Mouse (Mus musculus): ENCODE measurements at regions not wholly inside any gene's neighbourhood (a gene's known extent, or its start where the extent isn't known, plus 50 kb on each side); places are given as distances from the start of the nearest gene placed in this dataset.

DNA sequence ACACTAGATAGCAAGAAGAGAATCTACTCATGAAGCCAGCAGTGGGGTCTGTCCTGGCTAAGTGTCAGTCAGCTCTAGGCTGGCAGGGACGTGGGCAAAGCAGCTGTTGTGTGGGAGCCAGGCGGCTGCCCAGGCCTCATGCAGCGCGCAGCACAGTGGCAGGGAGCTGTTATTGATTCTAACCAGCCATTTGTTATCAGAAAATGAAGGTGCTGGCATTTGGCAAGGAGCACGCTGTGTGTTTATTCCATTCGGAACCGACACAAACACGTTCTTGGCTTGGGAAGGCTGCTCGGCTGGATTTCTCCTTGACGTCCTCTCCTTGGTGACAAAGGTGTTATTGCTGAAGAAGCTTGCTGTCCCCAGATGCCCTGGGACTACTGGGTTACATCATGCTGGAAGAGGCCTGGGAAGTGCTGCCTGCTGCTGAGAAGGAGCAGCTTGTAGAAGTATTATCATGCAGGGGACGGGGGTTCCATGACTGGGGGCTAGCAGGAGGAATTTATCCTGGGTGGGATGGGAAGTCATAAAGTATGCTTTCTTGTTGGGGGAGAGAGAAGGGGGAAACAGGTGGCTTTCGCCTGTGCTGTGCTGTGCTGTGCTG lies 482.1 kb upstream of the Kcnab2 start:
- no peak for TF ChIP-seq CHD1 (IDR thresholded peaks at IDR 0.05; ENCODE audit: low read depth, low read length)
- no peak for TF ChIP-seq NRF1 (IDR thresholded peaks at IDR 0.05; ENCODE audit: insufficient read depth, low read depth, low read length, poor library complexity, severe bottlenecking)
- TF ChIP-seq ELF1 (IDR thresholded peaks at IDR 0.05; ENCODE audit: low read depth, low read length) = no peak
- TF ChIP-seq MEF2A (IDR thresholded peaks at IDR 0.05; ENCODE audit: extremely low read depth, insufficient replicate concordance, low read depth, low read length, poor library complexity, severe bottlenecking) = no peak
- TF ChIP-seq RAD21 (IDR thresholded peaks at IDR 0.05; ENCODE audit: low read depth, low read length) = no peak
- no peak for TF ChIP-seq MXI1 (IDR thresholded peaks at IDR 0.05; ENCODE audit: low read depth, low read length)
- no peak for TF ChIP-seq GATA1 (IDR thresholded peaks at IDR 0.05; ENCODE audit: low read depth, low read length)
- no peak for TF ChIP-seq EP300 (IDR thresholded peaks at IDR 0.05; ENCODE audit: low read depth in 1 of 2, low read length in 2 of 2)
- TF ChIP-seq SIN3A (IDR thresholded peaks at IDR 0.05; ENCODE audit: low read length) = no peak
- TF ChIP-seq TBP (IDR thresholded peaks at IDR 0.05; ENCODE audit: low read depth, low read length) = no peak
- no peak for TF ChIP-seq E2F4 (IDR thresholded peaks at IDR 0.05; ENCODE audit: borderline replicate concordance, low read depth, low read length)
- TF ChIP-seq GABPA (IDR thresholded peaks at IDR 0.05; ENCODE audit: low read depth, low read length) = no peak
- TF ChIP-seq USF1 (IDR thresholded peaks at IDR 0.05; ENCODE audit: low read depth, low read length) = no peak
- no peak for TF ChIP-seq NELFE (IDR thresholded peaks at IDR 0.05; ENCODE audit: low read depth, low read length)
- TF ChIP-seq USF2 (IDR thresholded peaks at IDR 0.05; ENCODE audit: borderline replicate concordance in 1 of 2, insufficient read depth in 1 of 2, low read depth in 1 of 2, low read length in 2 of 2) = no peak
- no peak for TF ChIP-seq BHLHE40 (IDR thresholded peaks at IDR 0.05; ENCODE audit: borderline replicate concordance, low read depth, low read length)
- TF ChIP-seq UBTF (IDR thresholded peaks at IDR 0.05; ENCODE audit: borderline replicate concordance, insufficient read depth, low read depth, low read length) = no peak
- Histone ChIP-seq H3K79me2 (ENCODE audit: control insufficient read depth, insufficient read depth, low read length, poor library complexity) (no peaks in the 10 kb centered on the region), H3K9ac (ENCODE audit: control insufficient read depth, low read depth, low read length, poor library complexity, severe bottlenecking) (no peak overlapping the region), H3K4me3 (ENCODE audit: control insufficient read depth in 1 of 2, insufficient read depth in 1 of 2, low read depth in 2 of 2, low read length in 2 of 2) (no peak overlapping the region), H3K27ac (ENCODE audit: control insufficient read depth, low read depth, low read length) (no peak overlapping the region), H3K4me1 (ENCODE audit: control insufficient read depth in 1 of 2, insufficient read depth in 2 of 2, low read length in 2 of 2) (no peaks in the 10 kb centered on the region), H3K9me3 (replicated peaks; ENCODE audit: insufficient read depth, low read length) (no peaks in the 10 kb centered on the region), H3K27me3 (ENCODE audit: control insufficient read depth in 1 of 2, insufficient read depth in 2 of 2, low read length in 2 of 2) (no peaks in the 10 kb centered on the region), H3K36me3 (ENCODE audit: control insufficient read depth in 1 of 2, insufficient read depth in 2 of 2, low read length in 2 of 2) (no peaks in the 10 kb centered on the region)
- DNase-seq (ENCODE audit: low read depth, low spot score) = no peak

DNA sequence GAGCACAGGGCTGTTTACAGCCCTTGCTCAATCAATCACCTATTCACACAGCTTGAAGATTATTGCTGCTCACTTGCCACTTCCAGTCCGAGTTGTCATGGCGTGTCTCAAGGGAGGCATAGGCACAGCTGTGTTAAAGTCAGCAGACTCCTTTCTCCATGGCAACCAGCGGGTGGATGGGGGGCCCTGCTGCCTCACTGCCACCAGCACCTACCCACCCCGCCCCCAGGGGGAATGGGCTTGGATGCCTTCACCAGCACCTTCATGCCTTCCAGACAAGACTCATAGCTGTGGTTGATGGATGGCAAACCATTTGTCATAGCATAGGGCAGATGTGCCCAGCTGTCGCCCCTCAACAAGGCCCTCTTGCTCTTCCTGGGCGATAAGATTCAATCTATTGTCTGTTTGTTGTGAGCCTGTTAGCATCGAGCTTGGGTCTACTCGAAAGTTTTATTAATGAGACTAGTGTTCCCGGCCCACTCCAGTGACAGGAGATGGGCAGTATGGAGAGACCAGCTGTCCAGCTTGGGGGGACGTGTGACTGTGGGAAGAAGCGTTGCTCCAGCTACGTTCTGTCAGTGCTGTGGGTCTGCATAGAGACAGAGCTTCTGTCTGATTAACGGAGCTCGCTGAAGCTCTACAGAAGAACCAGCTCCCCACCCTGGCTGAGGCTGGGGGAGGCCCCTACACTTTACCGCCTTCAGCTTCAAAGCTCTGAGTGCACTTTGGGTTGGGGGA lies 475.7 kb upstream of the Kcnab2 start:
- Histone ChIP-seq H3K4me3 (ENCODE audit: control insufficient read depth in 1 of 2, insufficient read depth in 1 of 2, low read depth in 2 of 2, low read length in 2 of 2) (no peak overlapping the region), H3K36me3 (ENCODE audit: control insufficient read depth in 1 of 2, insufficient read depth in 2 of 2, low read length in 2 of 2) (no peaks in the 10 kb centered on the region), H3K79me2 (ENCODE audit: control insufficient read depth, insufficient read depth, low read length, poor library complexity) (no peaks in the 10 kb centered on the region), H3K4me1 (ENCODE audit: control insufficient read depth in 1 of 2, insufficient read depth in 2 of 2, low read length in 2 of 2) (no peaks in the 10 kb centered on the region), H3K27me3 (ENCODE audit: control insufficient read depth in 1 of 2, insufficient read depth in 2 of 2, low read length in 2 of 2) (no peaks in the 10 kb centered on the region), H3K9ac (ENCODE audit: control insufficient read depth, low read depth, low read length, poor library complexity, severe bottlenecking) (no peak overlapping the region), H3K27ac (ENCODE audit: control insufficient read depth, low read depth, low read length) (no peak overlapping the region), H3K9me3 (replicated peaks; ENCODE audit: insufficient read depth, low read length) (no peaks in the 10 kb centered on the region)
- no peak for TF ChIP-seq MAX (IDR thresholded peaks at IDR 0.05; ENCODE audit: low read length)
- no peak for TF ChIP-seq RCOR1 (IDR thresholded peaks at IDR 0.05; ENCODE audit: low read depth, low read length)
- no peak for TF ChIP-seq ELF1 (IDR thresholded peaks at IDR 0.05; ENCODE audit: low read depth, low read length)
- no peak for TF ChIP-seq EP300 (IDR thresholded peaks at IDR 0.05; ENCODE audit: low read depth in 1 of 2, low read length in 2 of 2)
- TF ChIP-seq SMC3 (IDR thresholded peaks at IDR 0.05; ENCODE audit: low read depth, low read length) = no peak
- no peak for TF ChIP-seq MAFK (IDR thresholded peaks at IDR 0.05; ENCODE audit: borderline replicate concordance, low read depth, low read length)
- no peak for DNase-seq (ENCODE audit: low read depth, low spot score)
